Mouse (Mus musculus) left cerebral cortex, adult 18-20 months (tissue): ENCODE measurements around the gene Mrpl36. TPM values are rescaled to one million over a fixed set of nuclear protein-coding genes. Genes with fewer than 3 reads are reported as not detected.

Source experiments
- DNase-seq, 2 experiments: peaks; one replicate each; pipeline ENCODE4 v3.0.0; 2021 to 2022; ENCODE audit warnings: low spot score in 2 of 2, mixed read lengths in 1 of 2
- total RNA-seq, 2 experiments: library from RNA; stranded (reverse); gene quantifications; 2 replicates each; pipeline ENCODE4 v1.2.3; 2021

Mrpl36 gene
- total RNA-seq, 2 experiments from 2014 or later: 32.9 to 40.3 TPM

- DNase-seq: no peak
Measured at GRCm38 (mm10) chr13:73346131-73346530, 17.8 kb downstream of the Mrpl36 start.

GRCm38 (mm10) chr13:73346743-73347142 is 18.4 kb downstream of the Mrpl36 start:
- DNase-seq: no peak

GRCm38 (mm10) chr13:73347171-73347570 is 18.9 kb downstream of the Mrpl36 start:
- no peak for DNase-seq

GRCm38 (mm10) chr13:73347922-73348650 is 19.8 kb downstream of the Mrpl36 start:
- DNase-seq: no peak

GRCm38 (mm10) chr13:73350741-73351140 is 22.4 kb downstream of the Mrpl36 start:
- DNase-seq: no peak

DNA sequence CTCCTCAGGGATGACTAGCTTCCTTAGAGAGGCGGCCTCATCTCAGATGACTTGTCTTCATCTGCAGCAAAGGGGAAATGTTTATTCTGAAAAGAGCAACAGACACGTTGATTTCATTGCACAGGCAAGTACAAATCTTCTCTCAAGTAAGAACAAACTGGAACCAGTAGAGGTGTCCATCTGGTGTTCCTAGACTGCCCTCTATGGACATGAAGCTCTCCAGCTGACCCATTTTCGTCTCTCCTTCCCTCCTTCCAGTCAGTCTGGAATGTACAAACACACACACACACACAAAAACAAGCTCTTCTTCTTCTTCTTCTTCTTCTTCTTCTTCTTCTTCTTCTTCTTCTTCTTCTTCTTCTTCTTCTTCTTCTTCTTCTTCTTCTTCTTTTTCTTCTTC is 23.6 kb downstream of the Mrpl36 start:
- DNase-seq: no peak

- DNase-seq: no peak
Measured at GRCm38 (mm10) chr13:73352491-73352890, 24.2 kb downstream of the Mrpl36 start.

DNA sequence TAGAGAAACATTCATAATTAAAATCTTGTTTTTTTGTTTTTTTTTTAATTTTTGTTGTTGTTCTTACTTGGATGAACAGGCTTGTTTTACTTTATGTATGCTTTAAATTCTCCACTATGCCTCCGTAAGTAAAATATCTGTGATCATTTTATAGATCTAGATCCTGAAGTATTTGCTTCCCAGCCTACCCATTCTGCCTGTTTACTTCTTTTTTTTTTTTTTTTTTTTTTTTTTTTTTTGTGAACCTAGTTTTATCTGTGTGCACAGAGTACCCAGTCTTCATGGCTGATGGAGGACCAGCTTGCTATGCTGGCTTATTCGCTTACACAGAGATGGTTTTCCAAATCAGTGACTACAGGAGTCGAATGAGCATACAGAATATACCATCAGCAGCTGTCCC is 28.8 kb downstream of the Mrpl36 start:
- DNase-seq: no peak

- peak in 1 of 2 experiments; percentile 7 for DNase-seq
Measured at GRCm38 (mm10) chr13:73373367-73373766, 45.1 kb downstream of the Mrpl36 start.

GRCm38 (mm10) chr13:73374612-73375011 is 46.3 kb downstream of the Mrpl36 start:
- DNase-seq: no peak

- no peak for DNase-seq
Measured at GRCm38 (mm10) chr13:73377637-73378036, 49.3 kb downstream of the Mrpl36 start.

Other genes starting within 250 kb of the Mrpl36 start
- gene Irx4, start 68.0 kb upstream of the Mrpl36 start, total RNA-seq: not detected
- 100 to 1,000 TPM; 189 TPM for gene Ndufs6, start within 50 bp of the Mrpl36 start, total RNA-seq
- gene Lpcat1, start 138.7 kb downstream of the Mrpl36 start, total RNA-seq: 10 to 100 TPM; 45.9 to 48.0 TPM
- gene Slc6a3, start 208.2 kb downstream of the Mrpl36 start, total RNA-seq: under 1 TPM in 1 of 2 experiments, not detected in 1; 0.16 TPM